Mouse (Mus musculus) kidney, adult 2 months (tissue): Measurements from ENCODE around the gene Mb21d2. TPM values are rescaled to one million over a fixed set of nuclear protein-coding genes. Genes with fewer than 3 reads are reported as not detected.

ENCODE experiments used
- DNase-seq: peaks from one replicate; pipeline ENCODE4 v3.0.0; 2021
- H3K27ac ChIP-seq: fragments of 200-500 bp; 2 replicates; pipeline ENCODE4 v1.5.1; 2012; ENCODE audit warnings: low read depth, low read length, control low read depth, inconsistent platforms; ENCODE audit not compliant: insufficient read depth
- H3K27me3 ChIP-seq: fragments of 200-500 bp; replicated peaks from 2 replicates; pipeline ENCODE4 v1.6.1; 2012; ENCODE audit warnings: mild to moderate bottlenecking, moderate library complexity, low read length, inconsistent platforms; ENCODE audit not compliant: control insufficient read depth, insufficient read depth
- H3K36me3 ChIP-seq: fragments of 200-500 bp; 2 replicates; pipeline ENCODE4 v1.6.1; 2012; ENCODE audit warnings: mild to moderate bottlenecking, moderate library complexity, low read length, inconsistent platforms; ENCODE audit not compliant: control insufficient read depth, insufficient read depth
- H3K4me1 ChIP-seq: fragments of 200-500 bp; 2 replicates; pipeline ENCODE4 v1.6.1; 2011; ENCODE audit warnings: low read length; ENCODE audit not compliant: control insufficient read depth, insufficient read depth
- H3K4me3 ChIP-seq: fragments of 200-500 bp; 2 replicates; pipeline ENCODE4 v1.5.1; 2011; ENCODE audit warnings: mild to moderate bottlenecking, low read depth, low read length, control low read depth; ENCODE audit not compliant: insufficient read depth
- CTCF ChIP-seq: fragments of 200-500 bp; conservative IDR thresholded peaks from 2 replicates; pipeline ENCODE4 v1.5.1; 2011; ENCODE audit warnings: low read depth, mild to moderate bottlenecking, control low read depth, low read length, moderate library complexity, mixed read lengths; ENCODE audit not compliant: insufficient read depth, insufficient read length
- POLR2A ChIP-seq: fragments of 200-500 bp; IDR thresholded peaks from one replicate; pipeline ENCODE4 v1.6.1; 2011; ENCODE audit warnings: low read depth, low read length, control low read depth
- WGBS: fragments of 180-500 bp; shearing (Covaris S2); methylation state at CpG from one replicate; pipeline ENCODE4 v1.1.7; 2018; 5-methylcytosine and 5-hydroxymethylcytosine counted together
- polyA plus RNA-seq: library from polyadenylated mRNA; depleted of rRNA; stranded (reverse); fragments of >200 nt; gene quantifications from 2 replicates; pipeline ENCODE4 v1.2.3, GENCODE M21; 2012

Gene Mb21d2
- polyA plus RNA-seq, 1 experiment: 14.7 TPM

GRCm38 (mm10) chr16:28935701-28936100 lies 6.2 kb upstream of the Mb21d2 start:
- 78% methylated on average over 3 of the region's 3 CpGs for WGBS
- Histone ChIP-seq H3K27me3 (no peaks in the 10 kb centered on the region), H3K4me3 (no peak overlapping the region), H3K36me3 (no peaks in the 10 kb centered on the region), H3K27ac (no peak overlapping the region), H3K4me1 (no peaks in the 10 kb centered on the region; the same call in 1 of the 2 replicates)
- no peak for DNase-seq
- TF ChIP-seq POLR2A: no peak
- TF ChIP-seq CTCF: no peak

GRCm38 (mm10) chr16:28931213-28931612 lies 1.7 kb upstream of the Mb21d2 start:
- DNase-seq: peak; percentile 24
- no peak for TF ChIP-seq CTCF
- no peak for TF ChIP-seq POLR2A
- WGBS: 86% methylated on average over 2 of the region's 2 CpGs
- Histone ChIP-seq H3K27me3 (no peaks in the 10 kb centered on the region), H3K4me3 (no peak overlapping the region), H3K27ac (no peak overlapping the region), H3K4me1 (peaks cover 12% of the 10 kb centered on the region; the same call in 1 of the 2 replicates), H3K36me3 (no peaks in the 10 kb centered on the region)

- 47% methylated on average over 5 of the region's 5 CpGs for WGBS
These were observed 953 bp upstream of the Mb21d2 start for GRCm38 (mm10) chr16:28930426-28930825.

DNA sequence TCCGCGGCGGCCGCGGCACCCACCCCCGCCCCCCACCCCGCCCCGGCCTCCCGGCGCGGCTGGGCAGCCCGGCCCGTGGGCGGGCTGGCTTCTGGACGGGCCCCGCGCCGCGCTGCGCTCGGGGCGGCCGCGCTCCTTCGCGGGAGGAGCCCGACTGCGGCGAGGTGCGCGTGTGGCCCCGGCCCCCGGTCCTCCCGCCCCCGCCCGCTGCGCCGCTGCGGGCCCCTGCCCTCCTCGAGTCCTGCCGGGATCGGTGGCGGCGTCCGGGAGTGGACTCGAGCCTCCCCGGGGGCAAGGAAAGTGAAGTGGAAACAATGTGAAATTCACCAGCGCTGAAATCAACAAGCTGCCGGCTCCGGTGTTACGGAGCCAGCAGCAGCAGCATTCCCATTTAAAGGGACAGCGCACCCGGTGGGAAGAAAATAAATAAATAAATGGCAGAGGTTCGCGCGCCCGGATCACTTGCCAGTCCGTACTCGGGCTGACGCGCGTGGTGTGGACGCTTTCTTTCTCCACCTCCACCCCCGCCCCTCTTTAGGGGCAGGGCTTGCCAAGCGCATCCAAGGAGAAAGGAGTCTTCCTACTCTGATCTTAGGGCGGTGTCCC lies 316 bp upstream of the Mb21d2 start:
- DNase-seq: peak; percentile 77
- WGBS: 2% methylated on average over 60 of the region's 66 CpGs

More at GRCm38 (mm10) chr16:28930426-28930825, 953 bp upstream of the Mb21d2 start:
- Histone ChIP-seq H3K27me3 (no peaks in the 10 kb centered on the region), H3K4me1 (peaks cover 12% of the 10 kb centered on the region; the same call in 1 of the 2 replicates), H3K4me3 (no peak overlapping the region), H3K27ac (no peak overlapping the region), H3K36me3 (no peaks in the 10 kb centered on the region)
- TF ChIP-seq CTCF (no peak), POLR2A (no peak)
- DNase-seq: no peak

GRCm38 (mm10) chr16:28928466-28928814 lies 1.0 kb downstream of the Mb21d2 start:
- no peak for DNase-seq
- 1% methylated on average over 10 of the region's 10 CpGs for WGBS
- H3K4me3 ChIP-seq: peak overlapping the region; percentile 83
- TF ChIP-seq CTCF: no peak
- no peak for TF ChIP-seq POLR2A
- peak overlapping the region; percentile 64; the same call in 1 of the 2 replicates for H3K27ac ChIP-seq
- peaks cover 12% of the 10 kb centered on the region; the same call in 1 of the 2 replicates for H3K4me1 ChIP-seq
- no peaks in the 10 kb centered on the region for H3K27me3 ChIP-seq
- no peaks in the 10 kb centered on the region for H3K36me3 ChIP-seq

More for the DNA sequence above, 316 bp upstream of the Mb21d2 start:
- no peaks in the 10 kb centered on the region for H3K36me3 ChIP-seq
- TF ChIP-seq CTCF (no peak), POLR2A (no peak)
- peaks cover 12% of the 10 kb centered on the region; the same call in 1 of the 2 replicates for H3K4me1 ChIP-seq
- H3K27ac ChIP-seq: no peak overlapping the region
- peak overlapping the region; percentile 83 for H3K4me3 ChIP-seq
- H3K27me3 ChIP-seq: no peaks in the 10 kb centered on the region

DNA sequence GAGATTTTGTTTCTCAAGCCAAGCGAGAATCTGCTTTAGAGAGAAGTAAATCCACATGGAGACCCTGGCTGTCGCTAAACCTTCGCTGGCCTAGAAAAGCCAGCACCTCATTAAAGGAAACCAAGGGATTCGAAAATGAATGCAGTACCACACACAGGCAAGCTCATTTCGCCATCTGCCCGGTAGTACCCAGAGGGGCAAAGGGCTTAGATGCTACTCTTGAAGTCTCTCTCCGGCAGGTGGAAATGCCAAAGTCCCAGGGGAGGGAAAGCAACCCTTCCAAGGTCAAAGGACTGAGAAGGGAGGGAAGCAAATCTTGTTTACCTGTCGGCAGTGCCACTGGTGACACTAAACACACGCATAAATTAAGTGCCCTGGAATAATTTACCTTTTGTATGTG lies 2.1 kb downstream of the Mb21d2 start:
- H3K27me3 ChIP-seq: no peaks in the 10 kb centered on the region
- 52% methylated on average over 9 of the region's 9 CpGs for WGBS
- H3K4me3 ChIP-seq: no peak overlapping the region
- peak; percentile 89 for DNase-seq
- no peaks in the 10 kb centered on the region for H3K36me3 ChIP-seq
- H3K4me1 ChIP-seq: peaks cover 12% of the 10 kb centered on the region; the same call in 1 of the 2 replicates
- H3K27ac ChIP-seq: peak overlapping the region; percentile 58; the same call in 1 of the 2 replicates
- TF ChIP-seq CTCF (0 out of 2 replicates have a peak, but pooled peaks have one; percentile 2), POLR2A (no peak)

DNA sequence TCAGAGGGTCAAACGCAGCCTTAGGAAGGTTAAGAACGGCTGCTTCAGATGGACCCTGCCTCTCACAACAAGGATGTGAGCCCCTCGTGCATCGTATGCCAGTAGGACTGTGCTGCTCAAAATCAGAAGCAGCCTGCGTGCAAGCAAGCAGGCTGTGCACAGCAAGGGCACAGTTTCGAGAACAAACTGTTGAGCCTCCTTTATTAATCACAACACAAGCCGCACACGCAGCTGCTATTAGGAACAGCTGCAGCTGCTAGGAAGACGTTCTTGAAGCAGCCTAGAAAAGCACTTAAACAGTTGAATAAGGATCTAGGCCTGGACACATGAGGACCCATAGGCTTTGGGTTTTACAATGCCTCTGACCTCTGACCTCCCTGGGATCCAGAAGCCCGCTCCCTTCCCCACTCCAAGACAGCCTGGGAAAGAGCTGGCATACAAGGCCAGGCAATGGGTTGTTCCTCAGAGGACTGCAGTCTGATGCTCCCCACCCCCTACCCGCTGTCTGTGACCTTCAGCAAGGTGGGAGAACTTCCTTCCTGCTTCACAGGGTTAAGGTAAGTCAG lies 10.1 kb downstream of the Mb21d2 start:
- 92% methylated on average over 11 of the region's 11 CpGs for WGBS
- H3K27ac ChIP-seq: no peak overlapping the region

More for the DNA sequence above, 10.1 kb downstream of the Mb21d2 start:
- no peak for DNase-seq
- Histone ChIP-seq H3K27me3 (no peaks in the 10 kb centered on the region), H3K4me1 (no peaks in the 10 kb centered on the region), H3K36me3 (no peaks in the 10 kb centered on the region), H3K4me3 (no peak overlapping the region)
- TF ChIP-seq POLR2A (no peak), CTCF (no peak)
